Mouse (Mus musculus) C2C12 (cell line): ENCODE results near the gene Isoc2b. TPM values are rescaled to one million over a fixed set of nuclear protein-coding genes. Genes with fewer than 3 reads are reported as not detected.
"Not testable (repeated sequence)": the region's sequence is repeated elsewhere in the genome, so short reads cannot be mapped to it uniquely, and the experiment has no call there.

Experiments
- H3K27me3 ChIP-seq: one replicate; pipeline ENCODE4 v1.6.1; 2011; ENCODE audit not compliant: control insufficient read depth, insufficient read depth, insufficient read length
- H3K36me3 ChIP-seq: one replicate; pipeline ENCODE4 v1.6.1; 2011; ENCODE audit not compliant: control insufficient read depth, insufficient read depth
- H3K4me3 ChIP-seq: one replicate; pipeline ENCODE4 v1.5.1; 2011; ENCODE audit warnings: mild to moderate bottlenecking, control low read depth; ENCODE audit not compliant: poor library complexity, insufficient read depth, severe bottlenecking
- H3K79me2 ChIP-seq: one replicate; pipeline ENCODE4 v1.6.1; 2011; ENCODE audit not compliant: control insufficient read depth, insufficient read depth
- H3K79me3 ChIP-seq: one replicate; pipeline ENCODE4 v1.6.1; 2011; ENCODE audit warnings: low read depth, control low read depth
- H3ac ChIP-seq: one replicate; pipeline ENCODE3; 2011; ENCODE audit warnings: low read depth; ENCODE audit not compliant: control insufficient read depth, insufficient read length
- CEBPB ChIP-seq: IDR thresholded peaks from one replicate; pipeline ENCODE4 v1.6.1; 2011; ENCODE audit warnings: low read depth, mild to moderate bottlenecking, control low read depth, moderate library complexity
- CTCF ChIP-seq: IDR thresholded peaks from one replicate; pipeline ENCODE4 v1.5.1; 2011; ENCODE audit not compliant: control insufficient read depth, insufficient read depth, insufficient read length
- FOSL1 ChIP-seq: IDR thresholded peaks from one replicate; pipeline ENCODE4 v1.8.0; 2011; ENCODE audit warnings: mild to moderate bottlenecking, low read length; ENCODE audit not compliant: poor library complexity, insufficient read depth, severe bottlenecking
- MAX ChIP-seq: IDR thresholded peaks from one replicate; pipeline ENCODE4 v1.6.1; 2011; ENCODE audit warnings: mild to moderate bottlenecking, control low read depth
- MYOD1 ChIP-seq: IDR thresholded peaks from one replicate; pipeline ENCODE4 v1.6.1; 2011; ENCODE audit warnings: low read depth; ENCODE audit not compliant: control insufficient read depth, insufficient read length
- MYOG ChIP-seq: IDR thresholded peaks from one replicate; pipeline ENCODE4 v1.6.1; 2011; ENCODE audit not compliant: control insufficient read depth, insufficient read length; ENCODE audit errors: extremely low read depth
- USF1 ChIP-seq: IDR thresholded peaks from one replicate; pipeline ENCODE4 v1.6.1; 2011; ENCODE audit warnings: low read depth, mild to moderate bottlenecking, control low read depth, moderate library complexity
- polyA plus RNA-seq: library from polyadenylated mRNA; unstranded; fragments of >200 nt; fragmentation: generic; extraction: Trizol; gene quantifications from one replicate; pipeline ENCODE4 v1.2.1, GENCODE M21; 2012; ENCODE audit warnings: missing spikeins

Gene Isoc2b
- polyA plus RNA-seq, 1 experiment: 0.32 TPM

GRCm38 (mm10) chr7:4836351-4836792 lies 33.7 kb downstream of the Isoc2b start:
- H3K79me2 ChIP-seq: no peaks in the 10 kb centered on the region
- H3K79me3 ChIP-seq: no peaks in the 10 kb centered on the region
- peaks cover 41% of the 10 kb centered on the region for H3K27me3 ChIP-seq
- H3K36me3 ChIP-seq: no peaks in the 10 kb centered on the region
- TF ChIP-seq MAX: no peak
- TF ChIP-seq FOSL1: no peak
- TF ChIP-seq MYOD1: no peak
- no peak overlapping the region for H3K4me3 ChIP-seq
- no peak overlapping the region for H3ac ChIP-seq

- Histone ChIP-seq H3K79me3 (no peaks in the 10 kb centered on the region), H3K27me3 (peaks cover 42% of the 10 kb centered on the region), H3K36me3 (no peaks in the 10 kb centered on the region), H3K79me2 (no peaks in the 10 kb centered on the region), H3K4me3 (no peak overlapping the region), H3ac (no peak overlapping the region)
- TF ChIP-seq MYOG: no peak
- no peak for TF ChIP-seq MAX
- TF ChIP-seq USF1: no peak
- TF ChIP-seq MYOD1: no peak
- no peak for TF ChIP-seq FOSL1
- no peak for TF ChIP-seq CTCF
- no peak for TF ChIP-seq CEBPB
Observed at GRCm38 (mm10) chr7:4835631-4836327, 34.3 kb downstream of the Isoc2b start.

GRCm38 (mm10) chr7:4830476-4830875 lies 39.6 kb downstream of the Isoc2b start:
- no peak overlapping the region for H3K4me3 ChIP-seq
- TF ChIP-seq FOSL1 (no peak), MAX (no peak), CEBPB (no peak), USF1 (no peak), MYOG (no peak), MYOD1 (no peak), CTCF (no peak)
- no peaks in the 10 kb centered on the region for H3K79me2 ChIP-seq
- no peaks in the 10 kb centered on the region for H3K79me3 ChIP-seq
- no peaks in the 10 kb centered on the region for H3K36me3 ChIP-seq
- peaks cover 24% of the 10 kb centered on the region for H3K27me3 ChIP-seq
- H3ac ChIP-seq: no peak overlapping the region

DNA sequence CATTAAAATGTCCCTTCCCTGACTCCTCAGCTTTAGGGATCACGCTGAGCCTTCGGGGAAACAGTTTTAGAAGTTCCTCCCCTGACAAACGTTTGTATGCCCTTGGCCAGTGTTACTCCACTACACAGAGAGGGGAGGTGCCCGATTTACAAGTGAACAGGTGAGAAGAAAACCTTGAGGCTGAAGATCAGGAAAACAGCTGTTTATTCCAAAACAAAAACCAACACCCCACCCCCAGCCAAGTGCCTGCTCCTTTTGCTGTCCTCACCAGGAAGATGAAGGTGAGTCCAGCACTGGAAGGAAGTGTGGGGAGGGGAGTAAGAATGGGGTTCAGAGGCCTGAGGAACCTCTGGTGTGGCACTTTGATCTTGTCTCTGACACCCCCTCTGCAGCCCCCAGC lies 44.7 kb downstream of the Isoc2b start:
- Histone ChIP-seq H3K36me3 (no peaks in the 10 kb centered on the region), H3K79me3 (no peaks in the 10 kb centered on the region), H3K79me2 (no peaks in the 10 kb centered on the region), H3K4me3 (no peak overlapping the region), H3ac (no peak overlapping the region), H3K27me3 (peaks cover 11% of the 10 kb centered on the region)
- TF ChIP-seq CTCF: no peak
- no peak for TF ChIP-seq FOSL1
- no peak for TF ChIP-seq USF1
- no peak for TF ChIP-seq CEBPB
- TF ChIP-seq MYOG: no peak
- TF ChIP-seq MYOD1: no peak
- TF ChIP-seq MAX: no peak

DNA sequence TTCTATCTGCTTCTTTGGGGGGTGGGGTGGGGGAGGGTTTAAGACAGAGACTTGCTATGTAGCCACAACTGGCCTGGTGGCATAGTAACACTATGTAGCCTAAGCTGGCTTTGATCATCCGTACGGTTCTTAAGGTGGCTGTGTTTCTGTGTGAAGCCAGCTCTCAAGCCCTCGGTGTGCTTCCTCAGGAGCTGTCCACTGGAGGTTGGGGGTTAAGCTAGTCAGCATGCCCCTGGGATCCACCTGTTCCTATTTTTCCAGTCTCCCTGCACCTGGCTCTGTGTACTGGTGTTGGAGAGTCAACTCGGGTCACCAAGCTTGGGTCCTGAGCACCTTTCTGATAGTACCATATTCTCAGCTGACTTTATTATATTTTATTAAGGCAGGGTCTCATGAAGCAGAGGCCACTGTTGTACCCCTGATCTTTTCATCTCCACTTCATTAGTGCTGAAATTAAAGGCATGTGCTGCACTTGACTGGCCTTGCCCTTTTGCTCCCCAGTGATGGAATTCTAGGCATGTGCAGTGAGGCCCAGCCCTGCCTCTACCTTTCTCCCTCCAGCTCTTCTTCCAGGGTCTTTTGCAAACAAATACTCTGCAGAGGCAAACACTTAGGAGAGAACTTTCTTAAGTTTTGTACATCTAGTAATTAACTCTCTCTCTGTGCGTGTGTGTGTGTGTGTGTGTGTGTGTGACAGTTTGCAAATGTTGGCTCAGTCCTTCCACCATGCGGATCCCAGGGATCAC lies 47.7 kb downstream of the Isoc2b start:
- Histone ChIP-seq H3K27me3 (peaks cover 11% of the 10 kb centered on the region), H3K36me3 (no peaks in the 10 kb centered on the region), H3ac (no peak overlapping the region), H3K79me3 (no peaks in the 10 kb centered on the region), H3K79me2 (no peaks in the 10 kb centered on the region), H3K4me3 (no peak overlapping the region)
- TF ChIP-seq MYOD1: no peak
- TF ChIP-seq CTCF: no peak
- no peak for TF ChIP-seq MYOG
- TF ChIP-seq USF1: no peak
- TF ChIP-seq CEBPB: no peak
- TF ChIP-seq FOSL1: no peak
- no peak for TF ChIP-seq MAX

- no peak for TF ChIP-seq FOSL1
- TF ChIP-seq MAX: no peak
- TF ChIP-seq CTCF: no peak
- no peak for TF ChIP-seq CEBPB
- no peak for TF ChIP-seq MYOG
- TF ChIP-seq MYOD1: no peak
- no peak for TF ChIP-seq USF1
- Histone ChIP-seq H3ac (no peak overlapping the region), H3K79me2 (no peaks in the 10 kb centered on the region), H3K36me3 (no peaks in the 10 kb centered on the region), H3K79me3 (no peaks in the 10 kb centered on the region), H3K27me3 (peaks cover 8% of the 10 kb centered on the region), H3K4me3 (no peak overlapping the region)
Observed at GRCm38 (mm10) chr7:4821690-4822089, 48.4 kb downstream of the Isoc2b start.

DNA sequence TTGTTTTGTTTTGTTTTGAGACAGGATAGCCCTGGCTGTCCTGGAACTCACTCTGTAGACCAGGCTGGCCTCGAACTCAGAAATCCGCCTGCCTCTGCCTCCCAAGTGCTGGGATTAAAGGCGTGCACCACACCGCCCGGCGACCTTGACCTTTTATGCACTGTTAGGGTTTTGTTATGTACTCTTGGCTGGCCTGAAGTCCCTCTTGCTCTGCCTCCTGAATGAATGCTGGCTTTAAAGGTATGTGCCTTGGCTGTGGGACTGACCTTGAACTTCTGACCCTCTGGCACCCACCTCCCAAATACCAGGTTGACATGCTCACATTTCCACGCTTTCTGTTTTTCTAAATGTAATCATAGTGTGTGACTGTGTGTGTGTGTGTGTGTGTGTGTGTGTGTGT lies 49.1 kb downstream of the Isoc2b start:
- H3K4me3 ChIP-seq, H3K79me3 ChIP-seq, H3ac ChIP-seq, H3K27me3 ChIP-seq, H3K36me3 ChIP-seq, H3K79me2 ChIP-seq: not testable (repeated sequence)
